ENCODE assay signal across 11 mouse cellular contexts in genomic region chr5:113110929-113111328, GRCm38 (mm10). TPM values are rescaled to one million over a fixed set of nuclear protein-coding genes. Genes with fewer than 3 reads are reported as not detected.
A peak's percentile ranks its signal among the peaks of the same experiment; 100 is the strongest.
DNase-seq lines count a peak whose midpoint lies in the region; ATAC-seq lines count a peak whose summit lies in the region.
"Had no signal": no experiment of that assay in that cellular context is flagged by ENCODE, and none has a peak within 500 bp of the region (broad histone marks: within the 10 kb centered on the region; RNA-seq: fewer than 3 reads in every experiment).

No protein-coding gene starts in this region.

- H3K9me3 ChIP-seq in heart, embryonic 15.5 days (replicated peaks) = no peaks in the 10 kb centered on the region
- no peaks in the 10 kb centered on the region; the same call in 1 of the 2 replicates for H3K9me3 ChIP-seq in hindbrain, embryonic 12.5 days (replicated peaks)
- no peaks in the 10 kb centered on the region for H3K9me3 ChIP-seq in midbrain, embryonic 12.5 days

- peaks cover 85% of the 10 kb centered on the region for H3K4me1 ChIP-seq in heart, embryonic 15.5 days (replicated peaks)
- peaks cover 31% of the 10 kb centered on the region for H3K4me1 ChIP-seq in hindbrain, embryonic 12.5 days
- peaks cover 15% of the 10 kb centered on the region for H3K4me1 ChIP-seq in midbrain, embryonic 12.5 days

- H3K27me3 ChIP-seq in heart, embryonic 15.5 days = no peaks in the 10 kb centered on the region
- H3K27me3 ChIP-seq in hindbrain, embryonic 12.5 days = no peaks in the 10 kb centered on the region
- no peaks in the 10 kb centered on the region for H3K27me3 ChIP-seq in midbrain, embryonic 12.5 days

- DNase-seq in heart, adult 8-10 months (ENCODE audit: low spot score) = no peak
- DNase-seq in MN1 (ENCODE audit: low spot score) = peak; percentile 28
- DNase-seq in layer of hippocampus, adult 9-10 months (ENCODE audit: low spot score) = no peak
- no peak for DNase-seq in adrenal gland, postnatal 10 days
- DNase-seq: gastrocnemius, postnatal 14 days; right cerebral cortex, adult 18-20 months had no signal

- peak overlapping the region; percentile 88 for H3K27ac ChIP-seq in heart, embryonic 15.5 days
- peak overlapping the region; percentile 68 for H3K27ac ChIP-seq in hindbrain, embryonic 12.5 days
- H3K27ac ChIP-seq in midbrain, embryonic 12.5 days (replicated peaks) = peak overlapping the region; percentile 64

- 0 out of 2 replicates have a peak overlapping the region, but pooled peaks have one; percentile 29 for H3K4me2 ChIP-seq in heart, embryonic 15.5 days
- H3K4me2 ChIP-seq in hindbrain, embryonic 12.5 days (replicated peaks) = no peak overlapping the region
- H3K4me2 ChIP-seq in midbrain, embryonic 12.5 days (replicated peaks) = no peak overlapping the region

- no peak for ATAC-seq in heart, embryonic 15.5 days (replicated peaks; ENCODE audit: insufficient number of reproducible peaks, insufficient read depth, low FRiP score, low read depth)
- peak; percentile 29; the same call in 1 of the 2 replicates for ATAC-seq in hindbrain, embryonic 12.5 days (ENCODE audit: low FRiP score)
- no peak for ATAC-seq in midbrain, embryonic 12.5 days (ENCODE audit: low FRiP score, low read depth)
- no peak for ATAC-seq in inflammation-experienced regulatory T-cells, adult 6 months

- 18% methylated on average over 1 of the region's 1 CpGs for WGBS in heart, embryonic 15.5 days
- 0% methylated on average over 1 of the region's 1 CpGs for WGBS in hindbrain, embryonic 12.5 days
- WGBS in midbrain, embryonic 12.5 days = 10% methylated on average over 1 of the region's 1 CpGs

- H3K36me3 ChIP-seq in heart, embryonic 15.5 days = no peaks in the 10 kb centered on the region
- no peaks in the 10 kb centered on the region for H3K36me3 ChIP-seq in hindbrain, embryonic 12.5 days
- H3K36me3 ChIP-seq in midbrain, embryonic 12.5 days = no peaks in the 10 kb centered on the region

- H3K4me3 ChIP-seq in heart, embryonic 15.5 days = no peak overlapping the region
- H3K4me3 ChIP-seq in hindbrain, embryonic 12.5 days = no peak overlapping the region
- H3K4me3 ChIP-seq in midbrain, embryonic 12.5 days = no peak overlapping the region

- no peak overlapping the region for H3K9ac ChIP-seq in heart, embryonic 15.5 days
- H3K9ac ChIP-seq in hindbrain, embryonic 12.5 days = 0 out of 2 replicates have a peak overlapping the region, but pooled peaks have one; percentile 32
- H3K9ac ChIP-seq in midbrain, embryonic 12.5 days (replicated peaks) = 0 out of 2 replicates have a peak overlapping the region, but pooled peaks have one; percentile 11

RNA-seq across cellular contexts. Expression of gene Crybb3, which starts 29.5 kb away (rescaled TPM):
- 0.83 and 1.5 TPM in 2 replicates for polyA plus RNA-seq in heart, embryonic 15.5 days (2015; fragmentation: Nextera tagmentation; extraction: Ambion mirVana)
- 1 to 10 TPM in 1 of 4 experiments, under 1 TPM in 3; 0.92 to 1.3 (median 0.93) TPM for total RNA-seq in heart, adult 8-10 months (2022)
- polyA plus RNA-seq in hindbrain, embryonic 12.5 days (2016; fragmentation: Nextera tagmentation; extraction: Ambion mirVana) = 0.74 and 0.81 TPM in 2 replicates
- 0.24 TPM in 1 of 2 replicates, not detected in the other for polyA plus RNA-seq in midbrain, embryonic 12.5 days (2016; fragmentation: Nextera tagmentation; extraction: Ambion mirVana)
- 1 to 10 TPM; 1.1 to 1.5 TPM for total RNA-seq in adrenal gland, postnatal 10 days (2021)
- polyA plus RNA-seq in inflammation-experienced regulatory T-cells, adult 6 months (2017; shearing (Covaris generic)) = 1 to 10 TPM in 1 of 3 experiments, not detected in 2; 1.3 TPM

RNA-seq across cellular contexts. Expression of gene Crybb2, which starts 41.0 kb away (rescaled TPM):
- polyA plus RNA-seq in heart, embryonic 15.5 days (2015; fragmentation: Nextera tagmentation; extraction: Ambion mirVana) = not detected in 2 replicates
- not detected for total RNA-seq in heart, adult 8-10 months (2022)
- not detected in 2 replicates for polyA plus RNA-seq in hindbrain, embryonic 12.5 days (2016; fragmentation: Nextera tagmentation; extraction: Ambion mirVana)
- not detected in 2 replicates for polyA plus RNA-seq in midbrain, embryonic 12.5 days (2016; fragmentation: Nextera tagmentation; extraction: Ambion mirVana)
- not detected for total RNA-seq in adrenal gland, postnatal 10 days (2021)
- not detected for polyA plus RNA-seq in inflammation-experienced regulatory T-cells, adult 6 months (2017; shearing (Covaris generic))
- total RNA-seq: gastrocnemius, postnatal 14 days had no signal
- polyA plus RNA-seq: limb, embryonic 11.5 days had no signal
